Mouse (Mus musculus): ENCODE measurements around the gene Gins1. TPM values are rescaled to one million over a fixed set of nuclear protein-coding genes. Genes with fewer than 3 reads are reported as not detected.
A peak's percentile ranks its signal among the peaks of the same experiment; 100 is the strongest.
"Not testable (repeated sequence)": the region's sequence is repeated elsewhere in the genome, so short reads cannot be mapped to it uniquely, and the experiment has no call there.

The Gins1 gene
- total RNA-seq, 2 experiments from 2014 or later: 1.6 to 2.3 TPM

DNA sequence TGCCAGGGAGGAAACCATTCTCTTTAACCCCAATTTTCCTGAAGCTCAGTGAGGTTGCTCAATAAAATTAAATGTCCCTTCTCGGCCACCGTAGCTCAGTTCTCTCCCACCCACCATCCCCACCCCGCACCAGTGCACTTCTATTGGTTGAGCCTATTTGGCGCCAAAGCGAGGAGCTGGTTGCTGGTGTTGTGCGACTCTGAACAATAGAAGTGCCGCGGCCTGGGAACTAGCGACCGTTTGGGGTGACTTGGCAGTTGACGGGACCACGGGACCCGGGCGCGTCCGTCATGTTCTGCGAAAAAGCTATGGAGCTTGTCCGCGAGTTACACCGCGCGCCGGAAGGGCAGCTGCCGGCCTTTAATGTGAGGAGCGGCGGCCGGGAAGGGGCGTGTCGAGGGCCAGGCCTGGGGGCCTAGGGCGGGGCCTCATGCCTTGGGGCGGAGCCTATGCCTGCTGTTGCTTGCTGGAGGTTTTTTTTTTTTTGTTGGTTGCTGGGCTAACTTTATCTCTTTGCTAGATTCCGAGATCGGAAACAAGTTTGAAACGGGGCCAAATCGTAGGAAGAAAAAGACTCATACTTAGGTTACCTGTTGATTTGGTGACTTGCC, 4.3 kb downstream of the Gins1 start:
- peak; percentile 95 for DNase-seq

DNA sequence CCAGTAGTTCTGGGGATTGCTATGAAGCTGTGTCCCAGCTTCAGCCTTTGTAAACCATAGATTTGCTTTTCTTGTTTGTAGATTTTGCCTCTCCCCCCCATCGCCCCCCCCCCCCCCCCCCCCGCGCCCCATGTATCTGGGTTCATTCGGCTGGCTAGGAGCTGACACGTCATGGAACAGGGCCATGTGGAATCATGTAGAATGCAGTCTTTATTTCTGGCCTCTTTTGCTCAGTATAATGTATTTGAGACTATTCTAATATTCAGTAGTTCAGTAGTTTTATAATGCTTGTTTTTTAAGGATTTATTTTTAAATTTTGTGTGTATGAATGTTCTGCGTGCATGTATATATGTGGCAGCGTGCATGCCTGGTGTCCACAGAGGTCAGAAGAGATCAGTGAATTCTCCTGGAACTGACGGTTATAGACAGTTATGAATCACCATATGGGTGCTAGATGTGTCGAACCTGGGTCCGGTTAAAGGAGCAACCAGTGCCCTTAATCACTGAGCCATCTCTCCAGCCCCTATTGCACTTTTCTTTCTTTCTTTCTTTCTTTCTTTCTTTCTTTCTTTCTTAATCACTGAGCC, 5.2 kb downstream of the Gins1 start:
- no peak for DNase-seq

- no peak for DNase-seq
Observed at GRCm38 (mm10) chr2:150914781-150915515, 9.7 kb downstream of the Gins1 start.

- no peak for DNase-seq
Observed at GRCm38 (mm10) chr2:150915786-150916185, 10.6 kb downstream of the Gins1 start.

DNA sequence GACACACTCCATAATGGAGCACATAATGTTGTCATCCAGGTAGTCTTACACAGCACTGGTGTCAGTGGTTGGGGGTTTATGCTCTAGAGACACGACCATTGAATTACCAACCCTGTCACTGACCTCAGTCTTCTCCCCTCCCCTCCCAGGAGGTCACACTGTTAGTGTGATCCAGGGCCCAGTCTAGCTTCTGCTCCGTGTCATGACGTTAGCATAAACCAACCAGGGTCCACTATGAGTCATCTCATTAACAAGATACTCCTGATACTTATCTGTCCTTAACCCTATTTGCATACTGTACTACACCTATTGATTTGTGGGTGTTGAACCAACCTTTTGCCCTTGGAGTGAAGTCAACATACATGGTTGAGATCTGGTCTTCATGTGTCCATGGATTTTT, 13.5 kb downstream of the Gins1 start:
- no peak for DNase-seq

DNA sequence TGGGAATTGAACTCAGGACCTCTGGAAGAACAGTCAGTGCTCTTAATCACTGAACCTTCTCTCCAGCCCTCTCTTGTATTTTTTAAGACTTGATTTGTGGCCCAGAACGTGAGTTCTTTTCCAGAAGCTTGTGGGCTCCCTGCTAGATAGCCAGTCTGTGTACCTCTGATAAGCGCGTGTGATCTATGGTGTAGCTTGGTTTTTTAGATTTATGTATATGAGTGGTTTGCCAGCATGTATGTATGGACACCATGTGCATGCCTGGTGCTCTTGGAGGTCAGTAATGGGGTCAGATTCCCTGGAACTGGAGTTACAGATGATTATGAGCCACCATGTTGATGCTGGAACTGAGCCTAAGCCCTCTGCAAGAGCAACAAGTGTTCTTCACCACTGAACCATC, 15.3 kb downstream of the Gins1 start:
- DNase-seq: no peak

- DNase-seq: no peak
Observed at GRCm38 (mm10) chr2:150921697-150922096, 16.5 kb downstream of the Gins1 start.

DNA sequence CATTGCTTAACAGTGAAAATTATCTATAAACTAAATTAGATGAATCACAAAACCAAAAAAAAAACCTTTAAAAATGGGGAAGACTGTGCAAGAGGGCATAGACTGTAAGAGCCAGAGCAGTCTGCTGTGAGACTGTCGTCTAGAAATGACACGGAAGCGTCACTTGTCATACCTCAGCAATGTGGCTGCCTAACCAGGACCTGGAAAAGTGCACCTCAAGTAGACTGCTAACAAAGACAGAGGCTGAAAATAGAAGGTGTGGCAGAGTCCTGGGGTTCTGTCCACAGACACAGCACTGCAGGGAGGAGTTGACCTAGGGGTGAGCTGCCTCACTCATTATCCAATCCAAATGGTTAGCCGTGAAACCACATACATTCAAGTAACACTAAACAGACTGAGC, 17.0 kb downstream of the Gins1 start:
- DNase-seq: no peak

GRCm38 (mm10) chr2:150923026-150923425, 17.8 kb downstream of the Gins1 start:
- DNase-seq: no peak

DNA sequence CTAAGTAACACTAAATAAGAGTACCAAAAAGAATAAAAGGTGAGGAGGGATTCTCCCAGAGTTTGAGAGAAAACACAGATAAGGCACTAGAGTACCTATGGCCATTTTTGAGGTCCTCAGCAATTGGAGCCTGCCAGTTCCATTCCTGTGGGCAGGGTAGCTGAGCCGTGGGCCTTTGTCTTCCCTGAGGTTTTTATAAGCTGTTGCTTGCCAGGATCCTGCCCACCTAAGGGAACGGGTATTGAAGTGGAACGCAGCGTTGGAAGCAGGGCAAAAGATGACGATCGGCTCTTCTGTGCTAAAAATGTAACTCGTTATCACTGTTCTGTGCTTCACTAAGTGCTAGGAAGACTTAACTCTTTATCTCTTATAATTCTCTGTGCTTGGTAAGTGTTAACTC, 18.3 kb downstream of the Gins1 start:
- no peak for DNase-seq

GRCm38 (mm10) chr2:150927038-150927720, 22.0 kb downstream of the Gins1 start:
- no peak for DNase-seq

GRCm38 (mm10) chr2:150929156-150929555, 24.0 kb downstream of the Gins1 start:
- DNase-seq: no peak

DNA sequence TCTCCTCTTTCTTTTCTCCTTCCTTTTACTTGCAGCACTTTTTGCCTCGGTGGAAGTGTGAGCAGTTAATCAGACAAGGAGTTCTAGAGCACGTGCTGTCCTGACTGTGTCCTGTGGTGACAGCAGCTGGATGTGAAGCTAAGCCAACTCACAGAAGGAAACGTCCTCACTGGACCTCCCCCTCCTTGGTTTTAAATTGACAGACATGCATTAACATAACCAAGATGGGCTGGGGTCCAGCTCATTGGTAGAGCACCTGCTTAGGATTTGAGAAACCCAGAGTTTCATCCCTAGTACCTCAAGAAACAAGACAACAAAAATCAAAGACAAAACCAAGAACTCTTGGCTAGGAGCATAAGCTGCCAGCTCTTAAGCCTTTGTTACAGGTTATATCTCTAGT, 25.6 kb downstream of the Gins1 start:
- DNase-seq: no peak

- no peak for DNase-seq
Observed at GRCm38 (mm10) chr2:150933482-150933881, 28.3 kb downstream of the Gins1 start.

- no peak for DNase-seq
Observed at GRCm38 (mm10) chr2:150934659-150935058, 29.5 kb downstream of the Gins1 start.

- no peak for DNase-seq
Observed at GRCm38 (mm10) chr2:150944017-150944416, 38.8 kb downstream of the Gins1 start.

- not testable (repeated sequence) for DNase-seq
Observed at GRCm38 (mm10) chr2:150947341-150947740, 42.1 kb downstream of the Gins1 start.

DNA sequence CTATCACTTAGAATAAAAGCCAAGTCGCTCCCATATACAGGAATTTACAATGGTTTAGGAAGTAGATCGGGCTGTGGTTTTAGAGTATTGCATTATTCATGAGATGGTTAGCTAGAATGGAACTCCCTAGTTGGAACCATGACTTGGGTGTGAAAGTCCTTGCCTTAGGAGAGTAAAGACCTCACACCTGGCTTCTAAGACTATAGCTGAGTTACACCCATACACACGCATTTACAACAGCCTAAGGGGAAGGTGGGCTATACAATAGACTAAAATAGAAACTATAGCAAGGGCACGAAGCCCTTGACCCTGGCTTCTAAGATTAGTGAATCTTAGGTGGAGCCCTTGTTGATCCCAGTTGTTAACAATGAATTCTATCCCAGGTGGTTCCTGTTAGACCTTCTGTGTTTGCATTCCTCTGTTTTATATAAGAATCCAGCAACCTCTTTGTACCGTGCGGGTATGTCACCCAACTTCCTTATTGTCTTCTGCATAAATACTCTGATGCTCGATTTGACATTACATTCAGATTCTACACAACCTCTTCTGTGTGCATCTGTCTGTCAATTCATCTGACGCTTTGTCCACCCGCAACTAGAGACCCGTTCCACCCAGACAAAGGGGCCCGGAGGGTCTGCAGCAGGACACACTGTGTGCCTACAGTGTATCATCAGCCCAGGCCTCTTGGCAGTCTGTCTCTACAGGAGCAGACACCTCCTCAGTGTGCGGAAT, 42.8 kb downstream of the Gins1 start:
- DNase-seq: not testable (repeated sequence)

- DNase-seq: no peak
Observed at GRCm38 (mm10) chr2:150948786-150949185, 43.6 kb downstream of the Gins1 start.

GRCm38 (mm10) chr2:150949652-150950051, 44.5 kb downstream of the Gins1 start:
- DNase-seq: no peak

DNA sequence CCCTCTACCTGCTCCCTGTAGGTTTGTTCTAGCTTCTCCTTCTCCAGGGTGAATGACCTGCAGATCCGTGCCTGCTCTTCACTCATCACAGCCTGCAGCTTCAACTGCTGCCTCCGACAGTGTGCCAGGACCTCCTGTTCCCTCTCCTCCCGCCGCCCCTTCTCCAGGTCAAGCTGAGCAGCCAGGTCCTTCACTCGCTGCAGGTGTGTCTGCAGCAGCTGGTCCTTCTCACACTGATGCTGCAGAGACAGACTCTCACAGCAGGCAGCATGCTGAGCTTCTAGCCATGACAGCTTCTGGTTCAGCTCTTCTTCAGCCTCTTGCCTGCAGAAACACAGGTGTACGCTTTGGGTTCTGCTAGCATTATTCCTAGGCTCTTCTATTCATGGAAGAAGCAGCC, 44.9 kb downstream of the Gins1 start:
- no peak for DNase-seq

DNA sequence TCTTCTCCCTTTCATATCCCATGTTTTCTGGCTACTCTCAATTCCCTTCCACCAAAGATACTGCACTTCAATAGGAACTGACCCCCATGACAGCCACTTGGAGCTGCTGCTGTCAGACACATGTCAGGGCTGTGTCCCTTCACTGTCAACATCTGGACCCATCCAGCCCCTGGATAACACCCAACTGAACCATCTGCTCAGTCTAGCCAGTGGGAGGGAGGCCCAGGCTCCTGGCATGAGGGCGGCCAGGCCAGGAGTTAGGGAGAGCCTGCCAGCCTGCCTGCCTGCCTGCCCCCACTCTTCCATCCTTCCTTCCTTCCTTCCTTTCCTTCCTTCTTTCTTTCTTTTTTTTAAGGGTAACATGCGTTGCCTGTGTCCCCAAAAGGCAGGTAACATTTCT, 46.0 kb downstream of the Gins1 start:
- no peak for DNase-seq

Data from gastrocnemius, postnatal 25 days (tissue).